Mouse (Mus musculus) kidney, adult 8-10 months (tissue): Measurements from ENCODE around the gene Sipa1l3.

ENCODE experiments used
- DNase-seq, 2 experiments: peaks; one replicate each; pipeline ENCODE4 v3.0.0; 2022

The Sipa1l3 gene

DNA sequence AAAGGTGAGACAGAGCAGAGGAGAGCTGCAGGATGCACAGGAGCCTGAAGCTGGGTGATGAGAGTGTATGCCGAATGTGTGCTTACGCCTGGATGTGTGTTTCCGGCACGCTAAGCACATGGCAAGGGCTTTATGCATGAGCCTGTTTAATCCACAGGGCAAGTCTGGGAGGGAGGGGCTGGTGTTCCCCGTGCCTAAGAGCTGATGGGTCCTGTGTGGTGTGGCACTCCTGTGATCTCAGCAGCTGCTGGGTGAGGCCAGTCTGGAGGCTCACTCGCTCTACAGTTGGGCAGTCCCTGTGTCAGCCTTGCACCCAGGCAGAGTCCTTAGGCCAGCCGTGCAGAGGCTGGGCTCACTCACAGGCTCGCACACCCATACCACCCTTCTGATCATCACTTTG lies 108.0 kb downstream of the Sipa1l3 start:
- no peak for DNase-seq

DNA sequence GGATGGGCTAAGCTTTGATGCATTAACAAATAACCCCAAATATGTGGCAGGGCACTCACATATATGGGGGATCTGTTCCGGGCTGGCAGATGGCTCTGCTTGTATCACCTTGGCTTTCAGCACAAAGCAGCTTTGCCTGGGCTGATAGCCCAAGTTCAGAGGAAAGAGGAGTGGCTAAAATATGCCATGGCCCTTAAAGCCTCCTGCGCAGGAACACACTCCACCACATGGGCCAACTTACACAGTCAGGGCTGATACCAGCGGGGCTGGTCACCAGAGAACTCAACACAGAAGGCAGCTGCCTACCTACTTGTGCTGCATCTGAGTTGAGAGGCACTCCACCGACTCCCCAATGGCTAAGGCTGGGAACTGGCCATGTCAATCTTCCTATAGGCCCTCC lies 111.6 kb downstream of the Sipa1l3 start:
- no peak for DNase-seq

DNA sequence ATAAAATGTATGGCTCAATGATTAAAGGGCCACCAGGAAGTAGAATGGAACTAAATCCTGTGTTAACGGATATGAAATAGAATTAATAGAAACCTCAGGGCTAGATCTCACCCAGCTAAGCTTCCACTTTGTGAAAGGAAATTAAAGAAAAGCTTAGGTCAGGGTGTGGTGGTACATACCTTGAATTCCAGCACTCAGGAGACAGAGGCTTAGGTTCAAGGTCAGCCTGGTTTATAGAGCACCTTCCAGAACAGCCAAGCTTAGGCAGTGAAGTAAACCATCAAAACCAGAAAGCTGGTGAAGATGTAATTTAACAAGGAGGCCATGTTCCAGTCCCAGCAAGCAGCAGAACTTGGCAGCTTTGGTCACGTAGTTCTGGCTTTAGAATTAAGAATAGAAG lies 114.3 kb downstream of the Sipa1l3 start:
- DNase-seq = no peak

DNA sequence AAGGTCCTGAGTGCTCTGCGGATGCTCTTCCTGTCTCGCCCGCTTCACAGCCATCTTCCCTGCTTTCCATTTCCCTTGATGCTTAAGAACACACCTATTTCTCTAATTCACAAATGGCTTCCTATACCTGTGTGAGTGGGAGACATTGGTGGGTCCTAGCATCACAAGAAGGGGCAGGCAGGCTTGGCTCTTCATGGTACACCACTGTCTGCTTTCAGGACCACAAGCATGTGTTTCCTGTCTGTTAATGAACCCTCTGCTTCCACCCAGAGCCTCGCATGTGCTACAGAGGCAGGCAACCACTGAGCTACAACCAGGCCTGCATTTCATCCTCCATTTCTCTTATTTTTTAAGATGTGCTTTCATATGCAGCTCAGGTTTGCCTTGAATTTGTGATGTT lies 116.4 kb downstream of the Sipa1l3 start:
- no peak for DNase-seq

DNA sequence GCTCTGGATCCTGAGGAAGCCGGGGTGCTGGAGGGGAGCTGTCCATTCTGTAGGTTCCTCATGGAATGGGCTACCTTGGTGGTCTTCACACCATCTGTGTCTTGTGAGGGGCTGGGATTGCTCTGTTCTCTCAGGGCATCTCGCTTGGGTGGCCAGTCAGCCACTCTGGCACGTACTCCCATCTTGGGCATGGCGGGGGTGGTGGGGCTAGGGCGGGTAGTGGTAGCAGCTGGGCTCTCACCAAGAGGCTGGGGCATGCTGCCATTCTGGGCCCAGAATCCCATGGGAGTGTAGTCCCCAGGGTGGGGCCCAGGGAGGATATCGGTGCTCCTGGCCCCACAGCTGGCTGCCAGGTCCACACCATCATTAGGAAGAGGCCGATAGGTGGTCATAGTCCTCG lies 118.0 kb downstream of the Sipa1l3 start:
- no peak for DNase-seq

DNA sequence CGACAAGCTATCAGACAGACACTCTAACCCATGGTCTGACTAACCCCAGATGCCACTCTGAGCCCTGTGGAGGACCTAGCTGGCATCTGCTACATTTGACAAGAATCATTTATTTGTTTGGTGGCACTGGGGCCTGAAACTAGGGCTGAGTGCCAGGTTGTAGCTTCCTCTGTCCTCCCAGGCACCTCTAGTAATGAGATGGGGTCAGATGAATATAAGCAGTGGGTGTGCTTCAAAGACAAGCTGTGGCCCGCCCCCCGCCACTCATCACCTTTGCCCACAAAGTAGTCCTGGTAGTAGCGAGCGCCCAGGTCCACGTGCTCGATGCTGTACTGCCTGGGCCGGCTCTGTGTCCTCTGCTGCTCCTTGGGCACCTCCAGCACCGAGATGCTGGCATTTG lies 119.4 kb downstream of the Sipa1l3 start:
- no peak for DNase-seq

DNA sequence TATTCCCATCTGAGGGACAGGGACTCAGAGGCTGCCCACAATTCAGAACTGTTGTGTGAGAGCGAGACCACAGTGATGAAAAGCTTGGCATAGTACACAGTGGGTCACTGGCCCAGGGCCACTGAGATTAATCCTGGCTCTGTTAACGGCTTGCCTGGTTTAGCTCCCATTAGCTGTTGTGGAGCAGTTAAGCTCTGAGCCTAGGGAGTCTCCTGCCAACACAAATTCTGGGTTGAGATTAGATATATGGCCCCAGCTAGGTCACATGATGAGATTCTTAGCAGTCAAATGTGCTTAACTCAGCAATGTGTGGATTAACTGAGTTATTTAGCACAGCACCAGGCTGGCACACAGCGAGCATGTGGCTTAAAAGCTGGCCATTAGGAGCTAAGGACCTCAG lies 121.0 kb downstream of the Sipa1l3 start:
- no peak for DNase-seq

DNA sequence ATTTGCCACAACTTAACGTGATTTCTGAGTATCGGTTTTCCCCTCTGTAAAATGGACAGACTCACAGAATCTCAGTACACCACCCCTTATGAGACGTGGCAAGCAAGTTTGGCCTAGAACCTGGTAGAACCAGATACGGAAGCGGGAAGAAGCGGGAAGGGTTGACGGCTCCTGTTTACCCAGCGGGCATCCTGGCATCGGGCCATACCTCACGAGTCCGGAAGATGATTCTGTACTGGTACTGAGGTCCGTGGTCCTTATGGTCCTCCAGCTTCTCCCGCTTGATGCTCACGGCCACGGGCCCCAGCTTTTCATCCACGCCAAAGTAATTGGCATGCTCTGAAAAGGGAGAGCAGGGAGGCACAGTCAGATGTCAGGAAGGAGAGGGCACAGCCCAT lies 121.5 kb downstream of the Sipa1l3 start:
- DNase-seq = no peak

DNA sequence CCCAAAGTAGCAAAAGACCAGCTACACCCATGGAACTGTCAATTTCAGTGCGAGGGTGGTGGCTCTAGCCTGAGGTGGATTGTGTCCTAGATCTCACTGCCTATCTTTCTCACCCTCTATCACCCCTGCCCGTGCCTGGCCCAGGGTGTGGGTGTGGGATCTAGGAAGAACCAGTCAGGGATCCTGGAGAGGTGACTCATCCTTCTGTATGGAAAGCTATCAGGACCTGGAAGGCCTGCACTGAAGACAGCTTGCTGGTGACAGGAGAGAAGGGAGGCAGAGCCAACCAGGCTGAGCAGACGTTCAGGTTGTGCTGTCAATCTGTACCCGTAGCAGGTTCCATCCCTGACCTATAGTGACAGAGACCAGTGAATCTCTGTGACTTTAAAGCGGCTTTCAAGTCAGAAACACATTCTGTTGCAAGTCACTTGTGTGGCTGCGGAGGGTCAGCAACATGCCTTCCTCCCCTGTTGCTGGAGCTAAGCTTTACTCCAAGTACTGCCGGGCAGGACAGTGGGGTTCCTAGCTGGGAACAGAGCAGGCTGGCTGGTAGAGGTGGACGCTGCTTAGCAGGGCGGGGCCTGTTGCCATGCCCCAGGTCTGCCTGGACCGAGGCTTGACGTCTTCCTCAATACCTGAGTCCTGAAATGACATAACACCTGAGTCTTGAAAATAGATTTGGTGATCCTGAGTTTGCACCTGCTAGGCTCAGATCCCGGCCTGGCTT lies 122.1 kb downstream of the Sipa1l3 start:
- no peak for DNase-seq

DNA sequence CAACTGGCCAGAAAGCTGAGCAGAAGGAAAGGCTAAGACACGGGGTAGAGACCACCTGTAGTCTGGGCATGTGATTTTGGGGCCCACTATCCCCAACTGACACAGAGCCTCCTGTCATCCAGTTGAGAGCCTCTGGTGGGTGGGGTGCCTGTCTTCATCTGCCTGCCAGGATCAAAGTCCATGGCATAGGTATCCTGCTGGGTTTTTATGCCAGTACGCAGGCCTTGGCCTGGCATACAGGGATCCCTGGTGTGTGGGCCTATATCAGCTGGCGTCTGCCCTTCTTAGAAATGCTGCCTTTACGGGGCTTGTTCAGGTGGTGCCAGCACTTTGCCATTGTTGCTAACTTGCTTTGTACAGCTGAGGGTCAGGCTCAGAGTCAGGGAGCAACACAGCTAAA lies 123.3 kb downstream of the Sipa1l3 start:
- DNase-seq = no peak

DNA sequence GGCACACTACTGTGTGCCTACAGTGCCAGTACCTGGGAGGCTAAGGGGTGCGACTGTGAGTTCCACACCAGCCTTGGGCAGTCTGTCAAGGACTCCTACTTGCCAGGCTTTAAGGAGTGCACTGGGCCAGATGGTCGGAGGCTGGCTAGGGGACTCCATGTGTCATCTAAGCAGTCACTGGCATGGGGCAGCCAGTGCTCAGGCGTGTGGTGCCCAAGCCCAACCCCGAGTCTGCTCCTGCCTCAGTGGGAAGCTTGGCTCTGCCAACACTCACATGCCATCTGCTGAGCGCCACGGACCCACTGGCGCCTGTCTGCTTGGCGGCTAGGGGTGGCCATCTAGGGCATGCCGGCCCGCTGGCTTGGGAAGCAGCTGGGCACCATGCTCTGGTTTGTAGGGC lies 125.1 kb downstream of the Sipa1l3 start:
- no peak for DNase-seq

DNA sequence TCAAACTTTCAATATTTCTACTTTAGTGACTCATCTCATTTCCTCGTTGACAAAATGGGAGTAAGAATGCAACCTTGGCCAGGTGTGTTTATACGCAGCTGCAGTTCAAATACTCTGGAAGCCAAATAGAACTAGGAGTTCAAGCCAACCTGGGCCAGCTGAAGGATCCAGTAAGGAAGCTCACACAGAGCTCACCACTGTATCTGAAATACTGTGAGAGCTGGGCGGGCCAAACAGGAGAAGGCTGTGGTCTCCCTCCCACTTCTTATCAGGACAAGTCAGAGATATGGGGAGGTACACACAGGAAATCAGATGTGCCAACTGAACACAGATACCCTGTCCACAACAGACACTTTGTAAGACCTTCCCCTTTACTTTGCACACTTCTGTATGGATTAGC lies 125.6 kb downstream of the Sipa1l3 start:
- no peak for DNase-seq

DNA sequence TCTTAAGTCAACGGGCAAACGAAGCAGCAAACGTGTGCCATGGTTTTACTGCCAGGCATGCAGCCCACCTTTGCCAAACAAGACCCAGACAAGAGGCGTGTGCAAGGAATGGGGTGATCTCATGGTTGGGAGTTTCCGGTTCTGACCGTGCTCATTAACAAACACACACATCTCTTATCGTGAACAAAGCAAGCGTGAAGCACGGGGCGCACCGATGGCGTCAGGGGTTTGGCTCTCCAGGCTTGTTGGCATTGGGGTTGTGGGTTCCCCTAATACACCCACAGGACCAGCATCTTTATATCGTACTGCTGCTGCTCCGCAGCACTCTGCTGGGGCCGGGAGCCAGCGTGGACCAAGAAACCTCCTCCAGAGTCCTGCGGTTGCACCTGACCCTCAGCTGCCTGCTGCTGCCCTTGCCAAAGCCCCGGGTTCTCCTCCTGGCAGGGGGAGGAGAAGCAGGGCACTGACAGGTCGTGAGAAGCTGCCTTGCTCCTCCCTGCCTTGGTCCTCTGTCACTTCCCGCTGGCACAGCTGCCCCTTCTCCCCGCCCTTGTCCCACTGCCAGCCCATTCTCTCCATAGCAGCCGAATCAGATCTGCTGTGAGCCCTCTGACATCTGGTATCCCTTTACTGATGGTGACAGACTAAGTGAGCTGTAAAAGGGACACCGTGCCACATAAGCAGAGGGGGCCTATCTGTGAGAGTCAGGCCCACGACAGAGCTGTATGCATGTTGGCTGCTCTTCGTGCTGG lies 126.5 kb downstream of the Sipa1l3 start:
- no peak for DNase-seq

DNA sequence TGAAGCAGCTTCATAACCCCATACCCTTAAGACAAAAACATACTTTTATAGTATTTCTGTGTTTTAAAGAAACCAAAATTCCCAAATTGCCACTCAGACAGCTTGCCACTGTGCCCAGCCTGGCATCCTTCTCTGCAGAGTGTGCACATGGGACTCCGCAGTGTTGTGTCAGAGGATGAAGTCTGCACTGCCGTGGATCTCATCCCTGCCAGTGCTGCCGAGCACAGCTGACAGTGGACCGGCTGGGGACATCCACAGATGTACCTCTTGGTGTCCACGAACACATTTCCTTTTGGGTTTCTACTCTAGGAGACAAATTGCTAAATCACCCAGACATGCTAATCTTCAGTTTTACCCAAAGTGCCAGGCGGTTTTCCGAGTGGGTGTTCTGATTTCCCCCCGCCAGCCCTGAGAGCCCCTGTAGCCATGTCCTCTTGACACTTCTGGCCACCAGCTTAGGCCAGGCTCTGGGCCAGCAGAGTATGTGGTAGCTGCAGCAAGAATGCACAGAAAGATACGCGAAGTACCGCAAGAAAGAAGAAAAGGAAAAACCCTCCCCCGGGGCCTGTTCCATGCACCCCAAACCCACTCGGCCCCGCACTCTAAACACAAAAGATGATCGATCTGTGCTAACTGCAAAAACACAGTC lies 127.2 kb downstream of the Sipa1l3 start:
- DNase-seq = no peak

DNA sequence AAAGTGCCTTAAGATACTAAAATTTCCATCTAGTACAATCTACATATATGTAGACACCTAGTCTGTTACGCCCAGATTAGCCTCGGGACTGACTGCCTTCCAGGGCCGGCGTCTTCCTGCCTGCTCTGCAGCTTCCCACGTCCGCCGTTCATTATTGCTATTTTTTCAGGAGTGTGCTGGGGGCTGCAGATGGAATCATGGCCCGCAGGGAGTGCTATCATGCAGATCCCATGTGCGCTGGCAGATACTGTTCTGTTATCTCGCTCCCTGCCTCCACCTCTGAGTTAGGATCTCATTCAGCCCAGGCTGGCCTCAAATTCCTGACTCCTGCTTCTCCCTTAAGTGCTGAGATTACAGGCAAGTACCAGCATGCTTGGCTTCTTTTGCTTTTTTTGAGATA lies 128.2 kb downstream of the Sipa1l3 start:
- no peak for DNase-seq

DNA sequence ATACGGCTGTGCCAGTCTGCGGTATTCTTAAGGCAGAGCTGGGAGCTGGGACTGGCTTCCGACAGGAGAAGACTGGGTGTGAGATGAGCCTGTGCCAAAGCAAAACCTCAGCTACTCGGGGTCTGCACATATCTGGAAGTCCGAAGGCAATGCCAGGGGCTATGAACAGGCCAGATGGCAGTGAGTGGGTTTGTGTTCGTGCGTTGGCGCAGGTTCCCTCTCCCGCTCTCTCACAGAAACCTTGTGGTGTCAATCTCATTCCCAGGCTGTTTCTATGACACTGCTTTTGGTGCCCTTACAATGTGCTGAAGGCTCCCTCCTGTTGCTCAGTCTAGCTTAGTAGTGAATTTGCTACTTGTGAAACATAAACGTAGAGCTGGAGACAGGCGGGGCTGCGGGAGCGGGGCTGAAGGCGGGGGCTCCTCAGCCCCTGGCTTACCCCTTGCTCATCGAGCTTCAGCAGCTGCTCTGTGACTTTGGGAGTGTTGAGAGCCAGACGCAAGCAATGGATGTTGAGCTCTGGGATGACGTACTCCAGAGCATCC lies 130.8 kb downstream of the Sipa1l3 start:
- DNase-seq = no peak

DNA sequence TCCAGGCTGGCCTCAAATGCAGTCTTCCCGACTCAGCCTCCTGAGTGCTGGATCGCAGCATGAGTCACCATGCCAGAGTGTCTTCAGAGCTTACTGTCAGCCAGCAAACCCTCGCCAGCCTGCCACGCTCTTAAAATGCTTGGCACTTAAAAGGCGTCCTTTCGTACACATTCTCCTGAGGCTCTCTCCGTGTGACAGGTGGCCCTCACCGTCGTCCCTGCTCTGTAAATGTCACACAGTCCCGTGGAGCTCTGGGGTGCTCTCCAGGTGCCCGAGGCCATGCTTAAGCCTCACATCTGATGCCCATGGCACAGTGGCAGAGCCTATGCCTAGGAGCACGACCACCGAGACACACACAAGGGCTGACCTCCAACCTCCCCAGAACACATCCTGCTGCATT lies 132.1 kb downstream of the Sipa1l3 start:
- no peak for DNase-seq

DNA sequence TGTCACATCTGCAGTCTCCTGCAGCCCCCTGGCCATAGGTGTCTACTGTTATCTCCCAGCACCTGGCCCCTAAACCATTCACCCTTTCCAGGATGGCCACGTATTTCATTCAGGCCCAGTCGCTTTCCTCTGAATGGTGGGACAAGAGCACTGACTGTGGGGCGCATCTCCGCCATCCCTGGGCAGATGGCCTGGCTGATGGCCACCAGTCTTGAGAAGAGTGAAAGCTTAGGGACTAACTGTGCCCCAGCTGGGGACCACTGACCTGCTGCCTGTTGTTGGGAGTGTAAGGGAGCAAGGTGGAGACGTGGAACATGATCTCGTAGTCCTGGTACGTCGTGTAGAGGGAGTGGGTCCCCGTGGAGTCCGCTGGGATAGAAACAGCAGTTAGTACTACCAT lies 132.7 kb downstream of the Sipa1l3 start:
- no peak for DNase-seq

DNA sequence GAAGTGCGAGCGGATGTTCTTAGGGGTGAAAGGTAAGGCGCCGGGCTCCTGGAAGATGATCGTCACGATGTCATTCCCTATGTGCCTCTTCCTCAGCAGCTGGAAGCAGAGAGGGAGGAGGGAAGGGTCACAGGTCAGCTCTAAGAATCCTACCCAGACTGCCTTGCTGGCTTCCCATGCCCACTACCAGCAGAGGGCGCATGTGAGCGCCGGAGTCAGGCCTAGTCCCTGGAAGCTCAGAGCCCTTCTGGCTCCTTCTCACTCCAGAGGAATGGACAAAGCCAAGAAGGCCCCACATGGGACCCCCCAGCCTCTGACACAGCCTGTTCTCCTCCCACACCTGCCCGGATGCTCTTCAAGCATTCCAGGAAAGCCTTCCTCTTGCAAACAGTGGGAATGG lies 135.2 kb downstream of the Sipa1l3 start:
- peak; percentile 63 to 80 for DNase-seq

DNA sequence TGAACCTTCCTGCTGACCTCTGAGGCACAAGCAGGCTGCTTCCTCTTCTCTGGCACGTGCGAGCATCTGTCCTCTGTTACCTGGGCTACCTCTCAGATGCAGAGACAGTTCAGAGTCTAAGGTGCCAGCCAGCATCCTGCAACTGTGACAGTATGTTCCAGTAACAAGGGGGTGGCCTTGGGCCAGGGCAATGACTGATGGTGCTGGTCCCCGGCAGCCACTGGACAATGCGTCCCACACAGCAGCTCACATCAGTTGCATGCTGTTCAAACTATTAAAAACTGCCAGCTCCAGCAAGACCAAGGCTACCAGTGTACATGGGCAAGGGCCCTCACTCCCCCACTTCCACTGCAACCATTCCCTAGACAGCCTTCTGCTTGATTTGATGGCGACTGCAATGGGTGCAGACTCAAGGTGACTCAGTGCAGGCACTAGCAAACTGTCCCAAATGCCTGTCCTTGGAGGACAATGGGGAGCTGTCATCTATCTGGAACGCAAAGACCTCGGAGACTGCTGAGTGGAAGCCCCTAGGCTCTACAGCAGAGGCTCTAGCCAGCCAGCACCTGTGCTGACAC lies 136.9 kb downstream of the Sipa1l3 start:
- DNase-seq = no peak

DNA sequence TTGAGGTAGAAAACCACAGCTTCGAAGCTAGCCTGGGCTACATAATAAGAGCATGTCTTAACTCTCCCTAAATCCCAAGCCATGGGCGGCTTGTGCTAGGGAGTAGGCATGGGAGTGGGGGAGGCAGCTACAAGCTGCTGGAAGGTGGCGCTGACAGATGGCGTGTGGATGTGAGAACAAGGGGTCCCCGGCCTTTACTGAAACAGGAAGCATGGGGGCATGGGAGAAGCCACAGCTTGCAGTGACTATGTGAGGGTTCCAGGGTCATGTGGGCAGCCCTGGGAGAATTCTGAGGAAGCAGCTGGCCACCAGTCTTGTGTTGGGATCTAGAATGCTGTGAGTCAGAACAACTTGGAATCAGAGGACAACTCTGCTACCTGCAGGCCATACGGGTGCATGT lies 144.4 kb downstream of the Sipa1l3 start:
- DNase-seq = no peak

DNA sequence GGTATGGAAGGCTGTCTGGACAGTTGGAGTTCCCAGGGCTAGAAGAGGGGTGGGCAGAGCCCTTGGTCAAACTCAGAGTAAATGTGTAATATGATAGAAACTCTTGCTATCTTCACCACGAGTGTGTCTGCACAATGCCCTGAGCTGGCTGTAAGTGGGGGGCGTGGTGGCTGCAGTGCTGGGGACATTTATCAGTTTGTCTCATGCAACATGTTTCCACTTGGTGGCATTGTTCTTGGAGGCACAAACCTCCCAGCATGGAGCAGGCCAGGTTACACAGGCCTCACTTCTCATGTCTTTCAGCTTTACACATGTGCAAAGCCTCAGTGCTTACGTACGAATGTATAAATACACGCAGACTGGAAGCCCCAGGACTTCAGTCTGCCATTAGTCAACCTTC lies 146.3 kb downstream of the Sipa1l3 start:
- DNase-seq = no peak

DNA sequence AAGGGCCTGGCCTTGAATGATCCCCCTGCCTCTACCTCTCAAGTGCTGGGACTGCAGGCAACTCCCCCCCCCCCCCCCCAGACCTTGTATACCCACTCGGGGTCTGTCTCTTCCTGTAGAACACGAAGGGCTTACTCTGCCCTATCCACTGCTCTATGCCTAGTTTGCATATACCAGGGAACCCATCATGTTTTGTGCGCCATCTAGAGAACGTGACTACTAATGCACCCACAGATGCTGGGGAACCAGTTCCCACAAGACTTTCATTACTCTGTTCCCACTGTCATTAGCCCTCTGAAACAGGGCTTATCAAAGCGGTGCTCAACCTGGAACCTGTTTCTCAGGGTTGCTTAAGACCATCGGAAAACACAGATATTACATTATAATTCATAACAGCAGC lies 148.4 kb downstream of the Sipa1l3 start:
- DNase-seq = no peak

DNA sequence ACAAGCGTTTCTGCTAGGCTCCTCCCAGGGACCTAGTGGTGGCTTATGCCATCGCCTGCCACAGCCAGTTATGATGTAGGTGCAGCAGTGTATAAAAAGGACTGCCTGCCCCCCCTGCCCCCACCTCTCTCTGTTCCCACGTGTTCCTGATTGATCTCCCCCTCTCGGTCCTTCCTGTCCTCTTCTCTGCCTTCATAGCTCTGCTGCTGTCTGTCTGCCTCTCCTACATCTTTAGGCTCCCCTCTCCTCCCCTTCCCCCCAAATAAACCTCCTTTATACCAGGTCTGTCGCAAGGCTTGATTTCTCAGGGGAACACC lies 150.5 kb downstream of the Sipa1l3 start:
- no peak for DNase-seq
